In the genomic region with DNA sequence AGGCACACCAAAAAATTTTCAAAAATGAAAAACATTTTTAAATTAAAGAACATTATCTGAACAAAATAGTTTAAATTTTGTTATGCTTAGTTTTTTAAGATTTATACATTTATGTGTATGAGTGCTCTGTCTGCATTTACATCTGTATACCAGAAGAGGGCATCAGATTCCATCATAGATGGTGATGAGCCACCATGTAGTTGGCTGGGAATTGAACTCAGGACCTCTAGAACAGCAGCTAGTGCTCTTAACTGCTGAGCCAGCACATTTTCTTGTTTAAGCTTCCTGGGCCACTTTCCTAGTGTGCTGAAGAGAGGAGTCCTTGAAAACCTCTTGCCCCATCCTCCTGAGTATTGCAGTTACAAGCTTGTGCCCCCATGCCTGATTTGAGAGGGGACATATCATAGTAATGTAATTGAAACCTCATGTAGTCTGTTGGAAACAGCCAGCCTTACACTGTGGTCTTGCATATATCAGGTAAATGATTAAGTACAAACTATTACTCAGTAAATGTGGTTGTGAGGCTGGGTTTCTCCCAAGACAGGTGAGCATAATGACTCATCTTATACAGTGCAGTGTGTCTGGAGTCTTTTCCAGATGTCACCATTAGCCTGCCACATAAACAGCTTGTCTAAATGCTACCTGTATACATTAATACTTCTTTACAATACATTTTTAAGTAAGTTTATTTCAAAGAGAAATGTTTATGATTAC, we compare ENCODE assay signal across 27 mouse cellular contexts. TPM values are rescaled to one million over a fixed set of nuclear protein-coding genes. Genes with fewer than 3 reads are reported as not detected.
A peak's percentile ranks its signal among the peaks of the same experiment; 100 is the strongest.
DNase-seq lines count a peak whose midpoint lies in the region; ATAC-seq and TF ChIP-seq lines count a peak whose summit lies in the region.
"Had no signal": no experiment of that assay in that cellular context is flagged by ENCODE, and none has a peak within 500 bp of the region (broad histone marks: within the 10 kb centered on the region; RNA-seq: fewer than 3 reads in every experiment).

No protein-coding gene starts in this region.

- H3K9me3 ChIP-seq in lung, postnatal 0 days (ENCODE audit: low read length), result no peaks in the 10 kb centered on the region
- H3K9me3 ChIP-seq in MEL (replicated peaks; ENCODE audit: insufficient read depth, low read length), result no peaks in the 10 kb centered on the region
- no peaks in the 10 kb centered on the region for H3K9me3 ChIP-seq in intestine, postnatal 0 days (ENCODE audit: control insufficient read depth)
- H3K9me3 ChIP-seq: G1E; hindbrain, embryonic 12.5 days; limb, embryonic 12.5 days; liver, embryonic 15.5 days; megakaryocyte, embryonic 14.5 days had no signal

- no peak overlapping the region for H3K4me3 ChIP-seq in kidney, adult 2 months (ENCODE audit: insufficient read depth, low read depth, low read length)
- no peak overlapping the region for H3K4me3 ChIP-seq in lung, postnatal 0 days (ENCODE audit: low read depth, low read length)
- H3K4me3 ChIP-seq in MEL (ENCODE audit: control insufficient read depth in 1 of 2, insufficient read depth in 1 of 2, low read depth in 2 of 2, low read length in 2 of 2), result no peak overlapping the region
- no peak overlapping the region for H3K4me3 ChIP-seq in intestine, postnatal 0 days (ENCODE audit: low read depth, low read length)
- H3K4me3 ChIP-seq: erythroblast, embryonic 14.5 days; hindbrain, embryonic 12.5 days; limb, embryonic 12.5 days; liver, embryonic 15.5 days; megakaryocyte, embryonic 14.5 days had no signal

- TF ChIP-seq RAD21 in MEL (IDR thresholded peaks at IDR 0.05; ENCODE audit: low read depth, low read length), result peak; percentile 54

- ATAC-seq in lung, postnatal 0 days, result no peak
- peak; percentile 90 for ATAC-seq in intestine, postnatal 0 days
- no peak for ATAC-seq in activated CD4-positive, CD25-positive, alpha-beta regulatory T cell, adult 4 months
- ATAC-seq: forebrain, embryonic 14.5 days; inflammation-experienced regulatory T-cells, adult 6 months; midbrain, embryonic 16.5 days had no signal

- H3K79me2 ChIP-seq in MEL (ENCODE audit: control insufficient read depth, insufficient read depth, low read length, poor library complexity), result no peaks in the 10 kb centered on the region

- no peak overlapping the region for H3K9ac ChIP-seq in lung, postnatal 0 days (replicated peaks; ENCODE audit: low read depth)
- H3K9ac ChIP-seq in MEL (ENCODE audit: control insufficient read depth, low read depth, low read length, poor library complexity, severe bottlenecking), result no peak overlapping the region
- H3K9ac ChIP-seq in intestine, postnatal 0 days (ENCODE audit: low read depth, low read length), result no peak overlapping the region
- H3K9ac ChIP-seq: hindbrain, embryonic 12.5 days; limb, embryonic 12.5 days; liver, embryonic 15.5 days had no signal

- no peak for TF ChIP-seq EP300 in lung, postnatal 0 days (IDR thresholded peaks at IDR 0.05)
- no peak for TF ChIP-seq EP300 in MEL (IDR thresholded peaks at IDR 0.05; ENCODE audit: low read depth in 1 of 2, low read length in 2 of 2)

- no peak for TF ChIP-seq POLR2A in kidney, adult 2 months (IDR thresholded peaks at IDR 0.05; ENCODE audit: low read depth, low read length)
- no peak for TF ChIP-seq POLR2A in MEL (IDR thresholded peaks at IDR 0.05; ENCODE audit: control insufficient read depth in 1 of 2, insufficient read depth in 1 of 2, low read depth in 1 of 2, low read length in 2 of 2, poor library complexity in 1 of 2)

- H3K27ac ChIP-seq in kidney, adult 2 months (ENCODE audit: insufficient read depth, low read depth, low read length), result no peak overlapping the region
- H3K27ac ChIP-seq in lung, postnatal 0 days (ENCODE audit: low read length), result no peak overlapping the region
- no peak overlapping the region for H3K27ac ChIP-seq in MEL (ENCODE audit: control insufficient read depth, low read depth, low read length)
- H3K27ac ChIP-seq in intestine, postnatal 0 days (ENCODE audit: low read depth, low read length), result 0 out of 2 replicates have a peak overlapping the region, but pooled peaks have one; percentile 29
- H3K27ac ChIP-seq: hindbrain, embryonic 12.5 days; limb, embryonic 12.5 days; liver, embryonic 15.5 days had no signal

- no peaks in the 10 kb centered on the region for H3K27me3 ChIP-seq in kidney, adult 2 months (replicated peaks; ENCODE audit: control insufficient read depth, insufficient read depth, low read length)
- H3K27me3 ChIP-seq in lung, postnatal 0 days (replicated peaks; ENCODE audit: insufficient read depth, low read length), result no peaks in the 10 kb centered on the region
- no peaks in the 10 kb centered on the region for H3K27me3 ChIP-seq in MEL (ENCODE audit: control insufficient read depth in 1 of 2, insufficient read depth in 2 of 2, low read length in 2 of 2)
- no peaks in the 10 kb centered on the region for H3K27me3 ChIP-seq in intestine, postnatal 0 days (replicated peaks; ENCODE audit: control insufficient read depth, insufficient read depth, low read length)
- H3K27me3 ChIP-seq: hindbrain, embryonic 12.5 days; limb, embryonic 12.5 days; liver, embryonic 15.5 days; megakaryocyte, embryonic 14.5 days had no signal

- DNase-seq in kidney, adult 2 months, result peak; percentile 25
- DNase-seq in kidney, adult 8-10 months, result no peak
- no peak for DNase-seq in lung, postnatal 0 days (ENCODE audit: low spot score)
- no peak for DNase-seq in lung, postnatal 25 days (ENCODE audit: low spot score)
- DNase-seq in MEL (ENCODE audit: low read depth, low spot score), result peak; percentile 43
- DNase-seq in thymus, postnatal 36 days, result no peak
- DNase-seq: adrenal gland, adult 8-10 months; B cell, adult 2 months; cerebellum, adult 9-10 months; gastrocnemius, postnatal 25 days; heart, postnatal 10 days; kidney, postnatal 36 days; layer of hippocampus, adult 9-11 months; lung, postnatal 10 days; right cerebral cortex, postnatal 25 days had no signal

- no peak overlapping the region for H3K4me2 ChIP-seq in lung, postnatal 0 days (replicated peaks; ENCODE audit: low read depth, low read length)
- H3K4me2 ChIP-seq in intestine, postnatal 0 days (replicated peaks; ENCODE audit: low read depth), result no peak overlapping the region
- H3K4me2 ChIP-seq: heart, embryonic 11.5 days; hindbrain, embryonic 12.5 days; limb, embryonic 12.5 days; liver, embryonic 15.5 days had no signal

- TF ChIP-seq CTCF in kidney, adult 2 months (conservative IDR thresholded peaks at IDR 0.05; ENCODE audit: insufficient read depth, insufficient read length, low read depth, low read length), result no peak; the same call in 1 of the 2 replicates
- TF ChIP-seq CTCF in lung, postnatal 0 days (IDR thresholded peaks at IDR 0.05), result peak; percentile 27; the same call in 1 of the 2 replicates
- TF ChIP-seq CTCF in MEL (IDR thresholded peaks at IDR 0.05 in 2 of 3, conservative IDR thresholded peaks at IDR 0.05 in 1 of 3; ENCODE audit: control insufficient read depth in 1 of 3, insufficient read depth in 1 of 3, low read depth in 2 of 3, low read length in 3 of 3, poor library complexity in 1 of 3, severe bottlenecking in 1 of 3), result peak in 2 of 3 experiments; percentile 21 to 48; a peak in 4 of 6 replicates
- TF ChIP-seq CTCF in intestine, postnatal 0 days (IDR thresholded peaks at IDR 0.05; ENCODE audit: low read depth), result peak; percentile 61

- H3K4me1 ChIP-seq in kidney, adult 2 months (ENCODE audit: control insufficient read depth, insufficient read depth, low read length), result no peaks in the 10 kb centered on the region; the same call in 1 of the 2 replicates
- H3K4me1 ChIP-seq in lung, postnatal 0 days (ENCODE audit: insufficient read depth, low read depth, low read length), result no peaks in the 10 kb centered on the region
- no peaks in the 10 kb centered on the region for H3K4me1 ChIP-seq in MEL (ENCODE audit: control insufficient read depth in 1 of 2, insufficient read depth in 2 of 2, low read length in 2 of 2)
- no peaks in the 10 kb centered on the region for H3K4me1 ChIP-seq in intestine, postnatal 0 days (replicated peaks; ENCODE audit: control insufficient read depth, insufficient read depth, low read length)
- H3K4me1 ChIP-seq: hindbrain, embryonic 12.5 days; limb, embryonic 12.5 days had no signal

- H3K36me3 ChIP-seq in kidney, adult 2 months (ENCODE audit: control insufficient read depth, insufficient read depth, low read length), result 0 out of 2 replicates have a peak, but pooled peaks cover 2% of the 10 kb centered on the region
- H3K36me3 ChIP-seq in lung, postnatal 0 days (ENCODE audit: insufficient read depth, low read length), result no peaks in the 10 kb centered on the region
- no peaks in the 10 kb centered on the region for H3K36me3 ChIP-seq in MEL (ENCODE audit: control insufficient read depth in 1 of 2, insufficient read depth in 2 of 2, low read length in 2 of 2)
- peaks cover 10% of the 10 kb centered on the region; the same call in 1 of the 2 replicates for H3K36me3 ChIP-seq in intestine, postnatal 0 days (ENCODE audit: control insufficient read depth, insufficient read depth)
- H3K36me3 ChIP-seq: hindbrain, embryonic 12.5 days; limb, embryonic 12.5 days had no signal

RNA-seq across cellular contexts. Expression of a gene that starts 8.9 kb away (rescaled TPM):
- 25.5 and 28.4 TPM in 2 replicates for polyA plus RNA-seq in kidney, adult 2 months (2012; rRNA removed)
- 4.5 and 5.7 TPM in 2 replicates for polyA plus RNA-seq in lung, postnatal 0 days (2015; fragmentation: Nextera tagmentation; extraction: Ambion mirVana)
- total RNA-seq in MEL (2012; rRNA removed), result 30.1 and 32.4 TPM in 2 replicates
- polyA plus RNA-seq in MEL (2012; ENCODE audit: insufficient read depth in 1 of 2, insufficient read length in 2 of 2, low read depth in 1 of 2, low replicate concordance in 2 of 2, missing spikeins in 1 of 2), result 10 to 100 TPM; 30.2 to 59.1 TPM
- polyA plus RNA-seq in intestine, postnatal 0 days (2015; fragmentation: Nextera tagmentation; extraction: Ambion mirVana), result 15.3 and 16.8 TPM in 2 replicates
- polyA plus RNA-seq in activated CD4-positive, CD25-positive, alpha-beta regulatory T cell, adult 4 months (2017; shearing (Covaris generic)), result 1 to 10 TPM; 6.6 to 8.1 TPM

RNA-seq across cellular contexts. Expression of a gene that starts 8.9 kb away (rescaled TPM):
- polyA plus RNA-seq in kidney, adult 2 months (2012; rRNA removed), result 10.2 and 12.7 TPM in 2 replicates
- polyA plus RNA-seq in lung, postnatal 0 days (2015; fragmentation: Nextera tagmentation; extraction: Ambion mirVana), result 14.9 and 17.1 TPM in 2 replicates
- total RNA-seq in MEL (2012; rRNA removed), result 10.0 and 10.1 TPM in 2 replicates
- polyA plus RNA-seq in MEL (2012; ENCODE audit: insufficient read depth in 1 of 2, insufficient read length in 2 of 2, low read depth in 1 of 2, low replicate concordance in 2 of 2, missing spikeins in 1 of 2), result 10 to 100 TPM in 1 of 2 experiments, not detected in 1; 18.8 TPM
- polyA plus RNA-seq in intestine, postnatal 0 days (2015; fragmentation: Nextera tagmentation; extraction: Ambion mirVana), result 21.2 and 23.2 TPM in 2 replicates
- polyA plus RNA-seq in activated CD4-positive, CD25-positive, alpha-beta regulatory T cell, adult 4 months (2017; shearing (Covaris generic)), result 10 to 100 TPM; 12.3 to 19.9 TPM

RNA-seq across cellular contexts. Expression of a gene that starts 20.3 kb away (rescaled TPM):
- 158 and 166 TPM in 2 replicates for polyA plus RNA-seq in kidney, adult 2 months (2012; rRNA removed)
- 0.02 TPM in 1 of 2 replicates, not detected in the other for polyA plus RNA-seq in lung, postnatal 0 days (2015; fragmentation: Nextera tagmentation; extraction: Ambion mirVana)
- total RNA-seq in MEL (2012; rRNA removed), result not detected in 2 replicates
- polyA plus RNA-seq in MEL (2012; ENCODE audit: insufficient read depth in 1 of 2, insufficient read length in 2 of 2, low read depth in 1 of 2, low replicate concordance in 2 of 2, missing spikeins in 1 of 2), result under 1 TPM in 1 of 2 experiments, not detected in 1; 0.04 TPM
- 90.5 and 129 TPM in 2 replicates for polyA plus RNA-seq in intestine, postnatal 0 days (2015; fragmentation: Nextera tagmentation; extraction: Ambion mirVana)
- not detected for polyA plus RNA-seq in activated CD4-positive, CD25-positive, alpha-beta regulatory T cell, adult 4 months (2017; shearing (Covaris generic))
- total RNA-seq: gastrocnemius, postnatal 25 days; heart, postnatal 10 days had no signal
- polyA plus RNA-seq: forebrain, embryonic 14.5 days; hindbrain, embryonic 12.5 days; inflammation-experienced regulatory T-cells, adult 6 months; limb, embryonic 12.5 days had no signal

Comparison
In these comparisons a context has a peak if more than half of its experiments do, and no peak if none do; other contexts are left out.
1. DNase-seq: peak in kidney, adult 2 months (single experiment) and MEL (single experiment); none in kidney, adult 8-10 months (0 of 2), lung, postnatal 0 days (single experiment), lung, postnatal 25 days (single experiment) and thymus, postnatal 36 days (0 of 2).
2. RNA of a gene that starts 20.3 kb away (polyA plus RNA-seq): 158 to 166 TPM in kidney, adult 2 months and 90.5 to 129 TPM in intestine, postnatal 0 days; 0.04 TPM in MEL, 0.02 TPM in lung, postnatal 0 days and not detected in activated CD4-positive, CD25-positive, alpha-beta regulatory T cell, adult 4 months; every median in the first group is over 10 times any median in the second.